Mouse (Mus musculus): ENCODE measurements around the gene Get4.
A peak's percentile ranks its signal among the peaks of the same experiment; 100 is the strongest.

Get4 gene

GRCm38 (mm10) chr5:139282191-139282590 lies 30.1 kb downstream of the Get4 start:
- peak; percentile 81 to 87 for DNase-seq (ENCODE audit: low spot score in 2 of 2)

- no peak for DNase-seq (ENCODE audit: low spot score in 2 of 2)
Measured at GRCm38 (mm10) chr5:139283460-139284180, 31.5 kb downstream of the Get4 start.

GRCm38 (mm10) chr5:139285383-139286067 lies 33.4 kb downstream of the Get4 start:
- no peak for DNase-seq (ENCODE audit: low spot score in 2 of 2)

GRCm38 (mm10) chr5:139286142-139286941 lies 34.2 kb downstream of the Get4 start:
- no peak for DNase-seq (ENCODE audit: low spot score in 2 of 2)

- DNase-seq (ENCODE audit: low spot score in 2 of 2), result no peak
Measured at GRCm38 (mm10) chr5:139287099-139287498, 35.0 kb downstream of the Get4 start.

GRCm38 (mm10) chr5:139287787-139288186 lies 35.7 kb downstream of the Get4 start:
- no peak for DNase-seq (ENCODE audit: low spot score in 2 of 2)

GRCm38 (mm10) chr5:139288591-139288990 lies 36.5 kb downstream of the Get4 start:
- no peak for DNase-seq (ENCODE audit: low spot score in 2 of 2)

GRCm38 (mm10) chr5:139290467-139291259 lies 38.5 kb downstream of the Get4 start:
- DNase-seq (ENCODE audit: low spot score in 2 of 2), result no peak

- DNase-seq (ENCODE audit: low spot score in 2 of 2), result no peak
Measured at GRCm38 (mm10) chr5:139291811-139292560, 39.9 kb downstream of the Get4 start.

- no peak for DNase-seq (ENCODE audit: low spot score in 2 of 2)
Measured at GRCm38 (mm10) chr5:139294089-139294488, 42.0 kb downstream of the Get4 start.

GRCm38 (mm10) chr5:139297092-139297491 lies 45.0 kb downstream of the Get4 start:
- DNase-seq (ENCODE audit: low spot score in 2 of 2), result no peak

GRCm38 (mm10) chr5:139297745-139298144 lies 45.6 kb downstream of the Get4 start:
- DNase-seq (ENCODE audit: low spot score in 2 of 2), result no peak

GRCm38 (mm10) chr5:139302101-139302500 lies 50.0 kb downstream of the Get4 start:
- no peak for DNase-seq (ENCODE audit: low spot score in 2 of 2)

GRCm38 (mm10) chr5:139303646-139304061 lies 51.5 kb downstream of the Get4 start:
- no peak for DNase-seq (ENCODE audit: low spot score in 2 of 2)

- DNase-seq (ENCODE audit: low spot score in 2 of 2), result no peak
Measured at GRCm38 (mm10) chr5:139309946-139310345, 57.8 kb downstream of the Get4 start.

GRCm38 (mm10) chr5:139310477-139310876 lies 58.4 kb downstream of the Get4 start:
- no peak for DNase-seq (ENCODE audit: low spot score in 2 of 2)

GRCm38 (mm10) chr5:139311822-139312221 lies 59.7 kb downstream of the Get4 start:
- no peak for DNase-seq (ENCODE audit: low spot score in 2 of 2)

GRCm38 (mm10) chr5:139313536-139313935 lies 61.4 kb downstream of the Get4 start:
- DNase-seq (ENCODE audit: low spot score in 2 of 2), result no peak

- no peak for DNase-seq (ENCODE audit: low spot score in 2 of 2)
Measured at GRCm38 (mm10) chr5:139314941-139315642, 63.0 kb downstream of the Get4 start.

GRCm38 (mm10) chr5:139316982-139317675 lies 65.0 kb downstream of the Get4 start:
- no peak for DNase-seq (ENCODE audit: low spot score in 2 of 2)

All from frontal cortex, postnatal 25 days (tissue).